Mouse (Mus musculus) forebrain, embryonic 14.5 days (tissue): ENCODE measurements at regions not wholly inside any gene's neighbourhood (a gene's known extent, or its start where the extent isn't known, plus 50 kb on each side); places are given as distances from the start of the nearest gene placed in this dataset.

Source experiments
- ATAC-seq: fragments of 200-750 bp; cut with Nextera tagmentation; 2 replicates; pipeline ENCODE4 v1.8.0; 2017; ENCODE audit warnings: mild to moderate bottlenecking, moderate library complexity
- DNase-seq: peaks from one replicate; pipeline ENCODE4 v3.0.0-alpha.2; 2015; ENCODE audit warnings: low spot score
- H3K27ac ChIP-seq: fragments of 300-500 bp; sonication (generic); 2 replicates; pipeline ENCODE4 v1.5.1; 2014; ENCODE audit warnings: low read depth, mild to moderate bottlenecking, control low read depth, low read length, moderate library complexity
- H3K27me3 ChIP-seq: fragments of 300-500 bp; sonication (generic); replicated peaks from 2 replicates; pipeline ENCODE4 v1.6.1; 2014; ENCODE audit warnings: low read length, control low read depth, mixed read lengths; ENCODE audit not compliant: control insufficient read depth, insufficient read depth
- H3K36me3 ChIP-seq: fragments of 300-500 bp; sonication (generic); 2 replicates; pipeline ENCODE4 v1.6.1; 2014; ENCODE audit warnings: low read length, control low read depth; ENCODE audit not compliant: control insufficient read depth, insufficient read depth
- H3K4me1 ChIP-seq: fragments of 300-500 bp; sonication (generic); 2 replicates; pipeline ENCODE4 v1.6.1; 2014; ENCODE audit warnings: antibody characterized with exemption, low read length, control low read depth; ENCODE audit not compliant: control insufficient read depth, insufficient read depth
- H3K4me2 ChIP-seq: fragments of 300-500 bp; sonication (generic); 2 replicates; pipeline ENCODE4 v1.6.1; 2014; ENCODE audit warnings: mild to moderate bottlenecking, control low read depth, low read length
- H3K4me3 ChIP-seq: fragments of 300-500 bp; sonication (generic); 2 replicates; pipeline ENCODE4 v1.5.1; 2014; ENCODE audit warnings: low read depth, low read length, control low read depth
- H3K9ac ChIP-seq: fragments of 300-500 bp; sonication (generic); 2 replicates; pipeline ENCODE4 v1.6.1; 2014; ENCODE audit warnings: mild to moderate bottlenecking, low read length, control low read depth, moderate library complexity
- H3K9me3 ChIP-seq: fragments of 300-500 bp; sonication (generic); replicated peaks from 2 replicates; pipeline ENCODE4 v1.6.1; 2016; ENCODE audit warnings: low read length, control low read depth, mixed read lengths; ENCODE audit not compliant: control insufficient read depth
- WGBS: fragments of 180-500 bp; shearing (Covaris S2); extraction: QIAGEN DNeasy Blood & Tissue Kit; methylation state at CpG from one replicate; pipeline ENCODE4 v1.1.7; 2014; 5-methylcytosine and 5-hydroxymethylcytosine counted together

GRCm38 (mm10) chr12:110026033-110026750 is 252.7 kb upstream of the Dio3 start:
- H3K4me3 ChIP-seq, result no peak overlapping the region
- no peaks in the 10 kb centered on the region for H3K36me3 ChIP-seq
- H3K9me3 ChIP-seq, result no peaks in the 10 kb centered on the region
- DNase-seq (peak; percentile 67), ATAC-seq (peak; percentile 68; the same call in 1 of the 2 replicates)
- peaks cover 11% of the 10 kb centered on the region for H3K4me1 ChIP-seq
- H3K4me2 ChIP-seq, result no peak overlapping the region
- no peaks in the 10 kb centered on the region for H3K27me3 ChIP-seq
- H3K9ac ChIP-seq, result no peak overlapping the region; the same call in 1 of the 2 replicates
- 20% methylated on average over 11 of the region's 11 CpGs for WGBS
- peak overlapping the region; percentile 52; the same call in 1 of the 2 replicates for H3K27ac ChIP-seq

- no peak overlapping the region for H3K4me3 ChIP-seq
- H3K9ac ChIP-seq, result no peak overlapping the region
- no peaks in the 10 kb centered on the region for H3K27me3 ChIP-seq
- no peak overlapping the region for H3K27ac ChIP-seq
- peaks cover 11% of the 10 kb centered on the region for H3K4me1 ChIP-seq
- DNase-seq, result peak; percentile 14
- no peak for ATAC-seq
- H3K4me2 ChIP-seq, result no peak overlapping the region
- H3K9me3 ChIP-seq, result no peaks in the 10 kb centered on the region
- 69% methylated on average over 6 of the region's 6 CpGs for WGBS
- no peaks in the 10 kb centered on the region for H3K36me3 ChIP-seq
Observed at GRCm38 (mm10) chr12:110027345-110027744, 251.5 kb upstream of the Dio3 start.

DNA sequence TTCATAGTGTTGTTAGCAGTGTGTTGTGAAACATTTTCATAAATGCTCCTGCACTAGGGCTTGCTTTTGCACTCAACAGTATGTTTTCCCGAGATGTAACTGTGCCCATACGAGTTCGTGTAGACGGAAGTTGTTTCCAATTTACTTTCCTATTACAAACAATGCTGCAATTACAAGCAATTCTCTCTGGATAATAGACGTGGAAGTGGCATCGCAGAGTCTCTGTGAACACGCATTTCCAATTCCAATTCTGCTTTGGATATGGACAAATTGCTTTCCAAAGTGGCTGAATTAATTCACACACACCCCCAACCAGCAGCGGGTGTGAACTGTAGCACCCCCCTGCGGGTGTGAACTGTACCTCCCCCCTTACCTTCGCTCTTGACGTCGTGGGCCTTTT is 250.9 kb upstream of the Dio3 start:
- Histone ChIP-seq H3K4me3 (no peak overlapping the region), H3K4me1 (peaks cover 11% of the 10 kb centered on the region), H3K9ac (no peak overlapping the region), H3K9me3 (no peaks in the 10 kb centered on the region), H3K36me3 (no peaks in the 10 kb centered on the region), H3K27ac (no peak overlapping the region), H3K27me3 (no peaks in the 10 kb centered on the region), H3K4me2 (no peak overlapping the region)
- DNase-seq (peak; percentile 56), ATAC-seq (peak; percentile 46; the same call in 1 of the 2 replicates)
- WGBS, result 56% methylated on average over 12 of the region's 12 CpGs

DNA sequence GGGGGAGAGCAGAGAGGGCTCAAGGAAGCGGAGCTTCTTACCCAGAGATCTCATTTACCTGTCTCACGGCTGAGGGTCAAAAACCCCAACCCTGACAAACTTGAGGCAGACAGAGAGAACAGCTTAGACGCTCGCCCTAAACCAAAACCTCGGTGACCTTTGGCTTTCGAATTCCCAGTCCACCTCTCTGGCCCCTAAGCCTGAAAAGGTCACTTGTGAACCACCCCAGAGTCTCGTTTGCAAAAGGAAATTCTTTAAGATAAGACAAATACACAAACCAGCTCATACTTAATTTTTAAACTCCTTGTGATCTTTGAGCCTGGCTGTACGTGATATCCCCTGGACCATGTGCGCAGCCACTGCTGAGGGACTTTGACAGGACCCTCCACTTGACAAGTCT is 250.2 kb upstream of the Dio3 start:
- DNase-seq (no peak), ATAC-seq (no peak)
- Histone ChIP-seq H3K27me3 (no peaks in the 10 kb centered on the region), H3K27ac (no peak overlapping the region), H3K36me3 (no peaks in the 10 kb centered on the region), H3K4me3 (no peak overlapping the region), H3K4me2 (no peak overlapping the region), H3K9ac (no peak overlapping the region), H3K9me3 (no peaks in the 10 kb centered on the region), H3K4me1 (peaks cover 11% of the 10 kb centered on the region)
- WGBS, result 75% methylated on average over 9 of the region's 9 CpGs

DNA sequence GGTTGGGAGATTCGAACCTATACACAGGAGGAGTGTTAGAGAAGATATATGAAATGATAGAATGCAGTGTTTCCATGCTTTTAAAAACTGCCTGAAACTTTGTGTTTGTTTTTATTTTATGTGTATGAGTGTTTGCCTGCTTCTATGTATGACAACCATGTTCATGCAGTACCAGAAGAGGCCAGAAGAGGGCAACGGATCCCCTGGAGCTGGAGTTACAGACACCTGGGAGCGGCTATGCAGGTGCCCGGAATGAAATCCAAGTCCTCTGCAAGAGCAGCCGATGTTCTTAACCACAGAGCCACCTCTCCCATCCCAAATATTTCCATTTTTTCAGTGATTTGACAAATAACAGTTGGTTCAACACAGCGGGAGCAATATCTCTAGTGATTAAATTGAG is 247.5 kb upstream of the Dio3 start:
- Histone ChIP-seq H3K4me2 (no peak overlapping the region), H3K4me1 (peaks cover 8% of the 10 kb centered on the region), H3K27me3 (no peaks in the 10 kb centered on the region), H3K4me3 (no peak overlapping the region), H3K36me3 (no peaks in the 10 kb centered on the region), H3K27ac (no peak overlapping the region), H3K9ac (no peak overlapping the region), H3K9me3 (no peaks in the 10 kb centered on the region)
- 54% methylated on average over 6 of the region's 6 CpGs for WGBS
- DNase-seq (peak; percentile 22), ATAC-seq (no peak)

DNA sequence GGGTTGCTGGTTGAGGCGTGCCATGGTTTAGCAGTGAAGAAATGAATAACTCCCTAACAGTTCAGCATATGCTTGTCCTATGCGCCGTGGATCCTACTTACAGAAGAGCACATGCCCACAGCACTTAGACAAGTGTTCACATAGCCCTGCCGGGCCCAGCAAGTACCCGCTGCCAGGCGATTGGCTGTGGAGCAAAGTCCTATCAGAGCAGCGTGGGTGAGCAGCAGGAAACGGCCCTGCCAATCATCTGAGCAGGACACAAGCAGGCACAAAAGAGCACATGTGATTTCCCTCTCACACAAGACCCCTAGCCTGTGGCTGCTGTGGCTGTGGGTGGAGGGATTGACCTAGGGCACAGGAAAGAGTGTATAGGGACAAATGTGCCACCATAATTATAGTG is 243.7 kb upstream of the Dio3 start:
- H3K4me2 ChIP-seq, result no peak overlapping the region
- H3K4me1 ChIP-seq, result no peaks in the 10 kb centered on the region
- H3K4me3 ChIP-seq, result no peak overlapping the region
- WGBS, result 73% methylated on average over 8 of the region's 8 CpGs
- H3K27ac ChIP-seq, result no peak overlapping the region
- no peaks in the 10 kb centered on the region for H3K36me3 ChIP-seq
- H3K27me3 ChIP-seq, result no peaks in the 10 kb centered on the region
- DNase-seq (no peak), ATAC-seq (no peak)
- H3K9me3 ChIP-seq, result no peaks in the 10 kb centered on the region
- H3K9ac ChIP-seq, result no peak overlapping the region

- H3K9ac ChIP-seq, result no peak overlapping the region
- H3K4me2 ChIP-seq, result no peak overlapping the region
- H3K36me3 ChIP-seq, result no peaks in the 10 kb centered on the region
- H3K4me1 ChIP-seq, result no peaks in the 10 kb centered on the region
- H3K4me3 ChIP-seq, result no peak overlapping the region
- H3K27me3 ChIP-seq, result no peaks in the 10 kb centered on the region
- 70% methylated on average over 15 of the region's 15 CpGs for WGBS
- DNase-seq, result no peak
- H3K9me3 ChIP-seq, result no peaks in the 10 kb centered on the region
- H3K27ac ChIP-seq, result no peak overlapping the region
- no peak for ATAC-seq
Observed at GRCm38 (mm10) chr12:110040682-110041081, 238.2 kb upstream of the Dio3 start.

GRCm38 (mm10) chr12:110041782-110042181 is 237.1 kb upstream of the Dio3 start:
- Histone ChIP-seq H3K27ac (no peak overlapping the region), H3K9me3 (no peaks in the 10 kb centered on the region), H3K36me3 (no peaks in the 10 kb centered on the region), H3K4me1 (no peaks in the 10 kb centered on the region), H3K4me3 (no peak overlapping the region), H3K9ac (no peak overlapping the region), H3K27me3 (no peaks in the 10 kb centered on the region), H3K4me2 (no peak overlapping the region)
- DNase-seq (no peak), ATAC-seq (no peak)
- 71% methylated on average over 3 of the region's 3 CpGs for WGBS

GRCm38 (mm10) chr12:110044266-110044665 is 234.6 kb upstream of the Dio3 start:
- 77% methylated on average over 5 of the region's 5 CpGs for WGBS
- Histone ChIP-seq H3K9me3 (no peaks in the 10 kb centered on the region), H3K27ac (no peak overlapping the region), H3K4me3 (no peak overlapping the region), H3K9ac (no peak overlapping the region), H3K4me2 (no peak overlapping the region), H3K27me3 (no peaks in the 10 kb centered on the region), H3K36me3 (no peaks in the 10 kb centered on the region), H3K4me1 (peaks cover 4% of the 10 kb centered on the region; the same call in 1 of the 2 replicates)
- ATAC-seq (no peak), DNase-seq (no peak)
